Mouse (Mus musculus) megakaryocyte progenitor cell, adult 5-6 weeks (primary cell): ENCODE results near the gene Esr1. TPM values are rescaled to one million over a fixed set of nuclear protein-coding genes. Genes with fewer than 3 reads are reported as not detected.

Experiments used
- total RNA-seq, 2 experiments: library from RNA; stranded (forward) in 1 of 2; stranded (reverse) in 1 of 2; fragments of 157-497, 149-512 nt in 1 of 2; fragments of 200-1000 nt in 1 of 2; gene quantifications; 2 replicates each; pipeline versions ENCODE4 v1.2.3 to v1.2.4; 2015 to 2017

Esr1 gene
- total RNA-seq, 2 experiments from 2014 or later, result 9.5 to 16.2 TPM

Other genes starting within 250 kb of the Esr1 start
- 15.5 and 17.5 TPM in 2 replicates for gene Zbtb2, start 223.5 kb upstream of the Esr1 start, total RNA-seq (2015)
- gene Zbtb2, start 223.5 kb upstream of the Esr1 start, total RNA-seq (2017), result 10.7 and 11.9 TPM in 2 replicates
- gene Rmnd1, start 179.2 kb upstream of the Esr1 start, total RNA-seq (2015), result 74.5 and 95.0 TPM in 2 replicates
- gene Rmnd1, start 179.2 kb upstream of the Esr1 start, total RNA-seq (2017), result 41.0 and 79.0 TPM in 2 replicates
- gene Armt1, start 179.1 kb upstream of the Esr1 start, total RNA-seq (2015), result 33.8 and 35.8 TPM in 2 replicates
- gene Armt1, start 179.1 kb upstream of the Esr1 start, total RNA-seq (2017), result 36.9 and 52.4 TPM in 2 replicates
- gene Ccdc170, start 129.1 kb upstream of the Esr1 start, total RNA-seq (2015), result 0.10 and 0.12 TPM in 2 replicates
- gene Ccdc170, start 129.1 kb upstream of the Esr1 start, total RNA-seq (2017), result 0.37 TPM in 1 of 2 replicates, not detected in the other